Mouse (Mus musculus): ENCODE measurements at regions not wholly inside any gene's neighbourhood (a gene's known extent, or its start where the extent isn't known, plus 50 kb on each side); places are given as distances from the start of the nearest gene placed in this dataset.

DNA sequence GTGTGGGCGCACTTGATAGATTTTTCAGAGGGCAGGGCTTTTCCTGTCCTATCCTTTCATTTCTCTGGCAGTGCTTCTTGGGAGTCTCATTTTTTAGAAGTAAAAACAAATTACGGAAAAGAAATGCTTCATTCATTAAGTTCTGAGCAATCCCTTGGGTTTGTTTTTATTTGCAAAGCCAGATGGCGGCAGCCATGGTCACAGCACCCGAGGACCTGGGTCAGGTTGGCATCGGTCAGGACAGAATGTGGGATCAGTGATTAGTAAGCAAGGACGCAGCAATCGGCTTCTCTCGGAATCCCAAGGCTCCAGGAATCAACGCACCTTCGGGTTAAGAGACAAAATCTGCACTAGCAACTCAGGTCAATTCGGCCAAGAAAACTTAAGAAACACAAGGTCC is 70.8 kb upstream of the Gnaq start:
- Histone ChIP-seq H3K27ac (ENCODE audit: low read depth, low read length) (no peak overlapping the region), H3K9ac (ENCODE audit: low read depth, low read length) (no peak overlapping the region), H3K36me3 (ENCODE audit: control insufficient read depth, insufficient read depth) (no peaks in the 10 kb centered on the region), H3K4me3 (ENCODE audit: low read depth, low read length) (no peak overlapping the region), H3K4me1 (replicated peaks; ENCODE audit: control insufficient read depth, insufficient read depth, low read length) (no peaks in the 10 kb centered on the region), H3K27me3 (replicated peaks; ENCODE audit: control insufficient read depth, insufficient read depth, low read length) (no peaks in the 10 kb centered on the region), H3K9me3 (ENCODE audit: control insufficient read depth) (no peaks in the 10 kb centered on the region), H3K4me2 (replicated peaks; ENCODE audit: low read depth) (no peak overlapping the region)
- no peak for TF ChIP-seq CTCF (IDR thresholded peaks at IDR 0.05; ENCODE audit: low read depth)
- no peak for ATAC-seq
- WGBS = 80% methylated on average over 11 of the region's 11 CpGs

DNA sequence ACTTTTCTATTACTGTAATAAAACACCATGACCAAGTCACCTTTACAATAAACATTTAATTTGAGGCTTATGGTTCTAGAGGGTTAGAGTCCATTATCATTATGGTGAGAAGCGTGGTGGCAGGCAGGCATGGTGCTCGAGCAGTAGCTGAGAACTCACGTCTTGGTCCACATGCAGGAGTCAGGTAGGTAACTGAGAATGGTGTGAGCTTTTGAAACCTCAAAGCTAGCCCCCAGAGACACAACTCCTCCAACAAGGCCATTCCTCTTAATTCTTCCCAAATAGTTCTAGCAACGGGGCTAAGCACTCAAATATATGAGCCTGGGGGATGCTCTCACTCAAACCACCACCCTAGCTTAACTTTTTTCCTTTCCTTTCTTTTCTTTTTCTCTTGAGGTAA is 73.6 kb upstream of the Gnaq start:
- Histone ChIP-seq H3K4me1 (replicated peaks; ENCODE audit: control insufficient read depth, insufficient read depth, low read length) (no peaks in the 10 kb centered on the region), H3K27me3 (replicated peaks; ENCODE audit: control insufficient read depth, insufficient read depth, low read length) (no peaks in the 10 kb centered on the region), H3K4me2 (replicated peaks; ENCODE audit: low read depth) (no peak overlapping the region), H3K36me3 (ENCODE audit: control insufficient read depth, insufficient read depth) (no peaks in the 10 kb centered on the region), H3K9me3 (ENCODE audit: control insufficient read depth) (no peaks in the 10 kb centered on the region), H3K9ac (ENCODE audit: low read depth, low read length) (no peak overlapping the region), H3K4me3 (ENCODE audit: low read depth, low read length) (no peak overlapping the region), H3K27ac (ENCODE audit: low read depth, low read length) (no peak overlapping the region)
- TF ChIP-seq CTCF (IDR thresholded peaks at IDR 0.05; ENCODE audit: low read depth) = no peak
- 86% methylated on average over 4 of the region's 4 CpGs for WGBS
- ATAC-seq = no peak

DNA sequence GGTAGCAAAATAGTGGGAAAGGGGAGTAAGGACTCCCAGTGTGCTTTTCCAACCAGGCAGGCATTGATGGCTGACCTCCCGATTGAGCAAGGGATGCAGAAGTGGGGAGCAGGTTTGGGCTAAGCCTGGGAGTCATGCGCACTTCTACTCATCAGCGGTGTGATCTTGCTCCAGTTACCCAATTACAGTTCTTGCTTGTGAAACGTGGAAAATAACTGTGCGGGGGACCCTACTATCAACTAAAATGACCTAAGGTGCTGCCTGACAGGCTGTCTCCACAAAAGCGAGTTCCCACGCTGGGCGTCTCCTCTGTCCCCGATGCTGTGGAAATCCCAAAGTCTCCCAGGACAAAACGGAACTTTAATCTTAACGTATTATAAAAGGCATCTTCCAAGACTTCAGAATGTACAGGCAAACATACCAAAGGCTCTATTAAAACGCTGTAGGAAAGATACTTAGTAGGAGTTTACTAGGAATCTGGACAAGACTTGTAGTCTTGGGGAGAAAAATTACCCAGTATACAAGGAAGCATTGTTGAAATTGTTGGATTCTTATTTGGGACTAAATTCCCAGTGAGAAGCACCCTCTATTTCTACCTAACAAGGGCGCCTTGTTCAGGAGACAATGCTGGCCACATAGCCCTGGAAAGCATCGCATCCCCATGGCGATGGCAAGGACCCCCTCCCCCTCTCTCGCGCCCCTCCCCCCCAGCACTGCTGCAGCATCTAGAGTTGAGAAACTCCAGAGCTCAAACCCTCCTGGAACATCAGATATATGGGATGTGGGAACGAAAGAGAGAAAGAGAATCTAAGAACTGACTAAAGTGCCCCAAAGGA is 65.6 kb upstream of the Cep78 start:
- no peak for TF ChIP-seq CTCF (IDR thresholded peaks at IDR 0.05; ENCODE audit: low read depth)
- Histone ChIP-seq H3K9me3 (ENCODE audit: control insufficient read depth) (no peaks in the 10 kb centered on the region), H3K4me3 (ENCODE audit: low read depth, low read length) (peak overlapping the region; percentile 37), H3K27me3 (replicated peaks; ENCODE audit: control insufficient read depth, insufficient read depth, low read length) (no peaks in the 10 kb centered on the region), H3K9ac (ENCODE audit: low read depth, low read length) (no peak overlapping the region), H3K4me2 (replicated peaks; ENCODE audit: low read depth) (peak overlapping the region; percentile 65), H3K27ac (ENCODE audit: low read depth, low read length) (no peak overlapping the region), H3K4me1 (replicated peaks; ENCODE audit: control insufficient read depth, insufficient read depth, low read length) (no peaks in the 10 kb centered on the region), H3K36me3 (ENCODE audit: control insufficient read depth, insufficient read depth) (no peaks in the 10 kb centered on the region)
- WGBS = 26% methylated on average over 18 of the region's 18 CpGs
- no peak for ATAC-seq

DNA sequence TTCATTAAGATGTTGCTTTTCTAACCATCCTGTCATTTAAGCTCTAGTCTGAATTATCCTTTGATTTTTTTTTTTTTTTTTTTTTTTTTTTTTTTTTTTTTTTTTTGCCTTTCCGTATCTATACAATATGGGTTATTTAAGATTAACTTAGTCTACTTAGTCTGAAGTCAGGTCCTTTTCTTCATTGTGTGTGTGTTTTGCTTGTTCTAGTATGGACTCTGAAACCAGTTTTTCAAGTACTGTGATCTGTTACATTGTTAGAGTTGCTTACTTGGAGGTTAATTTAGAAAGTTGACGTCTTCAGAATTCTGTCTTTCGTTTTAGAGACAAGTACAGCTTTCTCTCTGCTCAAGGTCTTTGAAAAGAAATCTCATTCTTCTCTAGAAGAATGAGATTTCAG is 64.9 kb upstream of the Cep78 start:
- WGBS = 21% methylated on average over 3 of the region's 3 CpGs
- Histone ChIP-seq H3K27me3 (replicated peaks; ENCODE audit: control insufficient read depth, insufficient read depth, low read length) (no peaks in the 10 kb centered on the region), H3K9me3 (ENCODE audit: control insufficient read depth) (no peaks in the 10 kb centered on the region), H3K4me1 (replicated peaks; ENCODE audit: control insufficient read depth, insufficient read depth, low read length) (no peaks in the 10 kb centered on the region), H3K27ac (ENCODE audit: low read depth, low read length) (no peak overlapping the region), H3K9ac (ENCODE audit: low read depth, low read length) (no peak overlapping the region), H3K4me3 (ENCODE audit: low read depth, low read length) (peak overlapping the region; percentile 37), H3K4me2 (replicated peaks; ENCODE audit: low read depth) (peak overlapping the region; percentile 65), H3K36me3 (ENCODE audit: control insufficient read depth, insufficient read depth) (no peaks in the 10 kb centered on the region)
- no peak for TF ChIP-seq CTCF (IDR thresholded peaks at IDR 0.05; ENCODE audit: low read depth)
- ATAC-seq = no peak

DNA sequence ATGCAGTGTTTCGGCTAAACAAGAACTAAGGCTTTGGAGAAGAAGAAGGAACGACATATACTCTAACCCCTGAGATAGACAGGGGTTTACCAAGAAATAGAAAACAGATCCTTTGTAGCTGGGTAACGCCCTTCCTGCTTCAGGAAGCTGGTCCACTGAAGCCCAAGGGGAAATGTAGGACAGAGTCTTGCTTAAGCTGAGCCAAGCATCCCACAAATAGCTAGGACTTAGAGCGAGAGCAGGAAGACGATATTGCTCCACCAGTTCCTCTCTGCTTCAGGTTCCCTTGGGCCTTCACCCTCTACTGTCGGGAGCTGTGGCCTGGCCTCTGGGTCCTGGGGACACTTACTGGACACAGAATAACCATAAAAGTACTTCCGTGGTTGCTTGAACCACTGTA is 62.2 kb upstream of the Cep78 start:
- Histone ChIP-seq H3K27ac (ENCODE audit: low read depth, low read length) (no peak overlapping the region), H3K9me3 (ENCODE audit: control insufficient read depth) (no peaks in the 10 kb centered on the region), H3K4me3 (ENCODE audit: low read depth, low read length) (no peak overlapping the region), H3K27me3 (replicated peaks; ENCODE audit: control insufficient read depth, insufficient read depth, low read length) (no peaks in the 10 kb centered on the region), H3K9ac (ENCODE audit: low read depth, low read length) (no peak overlapping the region), H3K4me2 (replicated peaks; ENCODE audit: low read depth) (no peak overlapping the region), H3K36me3 (ENCODE audit: control insufficient read depth, insufficient read depth) (no peaks in the 10 kb centered on the region), H3K4me1 (replicated peaks; ENCODE audit: control insufficient read depth, insufficient read depth, low read length) (no peaks in the 10 kb centered on the region)
- no peak for ATAC-seq
- 81% methylated on average over 7 of the region's 7 CpGs for WGBS
- no peak for TF ChIP-seq CTCF (IDR thresholded peaks at IDR 0.05; ENCODE audit: low read depth)

DNA sequence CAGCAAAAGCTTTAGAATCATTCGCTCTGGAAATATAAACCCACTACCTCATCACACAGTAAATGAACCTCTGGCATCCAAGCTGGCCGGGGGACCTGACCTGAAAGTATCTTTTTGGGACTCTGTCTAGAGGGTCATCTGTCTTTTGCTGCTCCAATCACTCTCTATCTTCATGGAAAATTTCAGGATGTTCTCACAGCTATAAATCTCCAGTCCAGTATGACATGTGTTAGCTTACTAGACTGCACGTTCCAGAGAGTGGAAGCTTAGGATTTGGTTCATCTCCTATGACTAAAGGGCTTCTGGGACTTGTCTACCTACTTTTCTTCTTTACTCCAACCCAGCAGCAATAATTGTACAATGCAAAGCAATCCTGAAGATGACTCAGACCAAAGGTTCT is 60.5 kb upstream of the Cep78 start:
- no peak for TF ChIP-seq CTCF (IDR thresholded peaks at IDR 0.05; ENCODE audit: low read depth)
- Histone ChIP-seq H3K27ac (ENCODE audit: low read depth, low read length) (no peak overlapping the region), H3K27me3 (replicated peaks; ENCODE audit: control insufficient read depth, insufficient read depth, low read length) (no peaks in the 10 kb centered on the region), H3K4me2 (replicated peaks; ENCODE audit: low read depth) (no peak overlapping the region), H3K4me3 (ENCODE audit: low read depth, low read length) (no peak overlapping the region), H3K36me3 (ENCODE audit: control insufficient read depth, insufficient read depth) (no peaks in the 10 kb centered on the region), H3K4me1 (replicated peaks; ENCODE audit: control insufficient read depth, insufficient read depth, low read length) (no peaks in the 10 kb centered on the region), H3K9me3 (ENCODE audit: control insufficient read depth) (no peaks in the 10 kb centered on the region), H3K9ac (ENCODE audit: low read depth, low read length) (no peak overlapping the region)
- WGBS = 58% methylated on average over 3 of the region's 3 CpGs
- ATAC-seq = no peak

Data from intestine, postnatal 0 days (tissue).